Mouse (Mus musculus) MN1 (cell line): ENCODE results near the gene Tmc1.

Source experiments
- DNase-seq: peaks from one replicate; pipeline ENCODE4 v3.0.0-alpha.2; 2016; ENCODE audit warnings: low spot score

Gene Tmc1

GRCm38 (mm10) chr19:20953874-20954273 lies at the start of gene Tmc1:
Tmc1 (minus strand) TSS chr19:20954202.
- DNase-seq = no peak

GRCm38 (mm10) chr19:21001552-21001951 lies 47.5 kb upstream of the Tmc1 start:
- no peak for DNase-seq

- no peak for DNase-seq
Measured at GRCm38 (mm10) chr19:20979244-20979643, 25.2 kb upstream of the Tmc1 start.

- no peak for DNase-seq
Measured at GRCm38 (mm10) chr19:20978148-20978547, 24.1 kb upstream of the Tmc1 start.

GRCm38 (mm10) chr19:20971926-20972325 lies 17.9 kb upstream of the Tmc1 start:
- no peak for DNase-seq

- DNase-seq = no peak
Measured at GRCm38 (mm10) chr19:20954815-20955214, 813 bp upstream of the Tmc1 start.

- DNase-seq = no peak
Measured at GRCm38 (mm10) chr19:20944446-20944845, 9.6 kb downstream of the Tmc1 start.

GRCm38 (mm10) chr19:20924282-20924681 lies 29.7 kb downstream of the Tmc1 start:
- DNase-seq = no peak

GRCm38 (mm10) chr19:20923336-20924211 lies 30.4 kb downstream of the Tmc1 start:
- no peak for DNase-seq

GRCm38 (mm10) chr19:20918241-20918640 lies 35.8 kb downstream of the Tmc1 start:
- no peak for DNase-seq

GRCm38 (mm10) chr19:20915151-20915550 lies 38.9 kb downstream of the Tmc1 start:
- no peak for DNase-seq

- no peak for DNase-seq
Measured at GRCm38 (mm10) chr19:20910356-20910755, 43.6 kb downstream of the Tmc1 start.

- no peak for DNase-seq
Measured at GRCm38 (mm10) chr19:20881205-20881604, 72.8 kb downstream of the Tmc1 start.

GRCm38 (mm10) chr19:20875881-20876280 lies 78.1 kb downstream of the Tmc1 start:
- no peak for DNase-seq

- no peak for DNase-seq
Measured at GRCm38 (mm10) chr19:20861779-20862178, 92.2 kb downstream of the Tmc1 start.

- no peak for DNase-seq
Measured at GRCm38 (mm10) chr19:20860270-20860669, 93.7 kb downstream of the Tmc1 start.

GRCm38 (mm10) chr19:20857819-20858218 lies 96.2 kb downstream of the Tmc1 start:
- no peak for DNase-seq

- DNase-seq = no peak
Measured at GRCm38 (mm10) chr19:20848906-20849305, 105.1 kb downstream of the Tmc1 start.

GRCm38 (mm10) chr19:20847476-20848073 lies 106.4 kb downstream of the Tmc1 start:
- no peak for DNase-seq

GRCm38 (mm10) chr19:20837422-20837821 lies 116.6 kb downstream of the Tmc1 start:
- no peak for DNase-seq

GRCm38 (mm10) chr19:20836055-20836845 lies 117.8 kb downstream of the Tmc1 start:
- DNase-seq = no peak

- no peak for DNase-seq
Measured at GRCm38 (mm10) chr19:20834895-20835294, 119.1 kb downstream of the Tmc1 start.

- no peak for DNase-seq
Measured at GRCm38 (mm10) chr19:20799460-20799859, 154.5 kb downstream of the Tmc1 start.
